Mouse (Mus musculus) spleen, adult 18-20 months (tissue): ENCODE data around the gene Gipr.
A peak's percentile ranks its signal among the peaks of the same experiment; 100 is the strongest.

Experiments used
- DNase-seq, 2 experiments: peaks; one replicate each; pipeline ENCODE4 v3.0.0; 2022; ENCODE audit warnings: mixed read lengths in 2 of 2

Gipr gene

DNA sequence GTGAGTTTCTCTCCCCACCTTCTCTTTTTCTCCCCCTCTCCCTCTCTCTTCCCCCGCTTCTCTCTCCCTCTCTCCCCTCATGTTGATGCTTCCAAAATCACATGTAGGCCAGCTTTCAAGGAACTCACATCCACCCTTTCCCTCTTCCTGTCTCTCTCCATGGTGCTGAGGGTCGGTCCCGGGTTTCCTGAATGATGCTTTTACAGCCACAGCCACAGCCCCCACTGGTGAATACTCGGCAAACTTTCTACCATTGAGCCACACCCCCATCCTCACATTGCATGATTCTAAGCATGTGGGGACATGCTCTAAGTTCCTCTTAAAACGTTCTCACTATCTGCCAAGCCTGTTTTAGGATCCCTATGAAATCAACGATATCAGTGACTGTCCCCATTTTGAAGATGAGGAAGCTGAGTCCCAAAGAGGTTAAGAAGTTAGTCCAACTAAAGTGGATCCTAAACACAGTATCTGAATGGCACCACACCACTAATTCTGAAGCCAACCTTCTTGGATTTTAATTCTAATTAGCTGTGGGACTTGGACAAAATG lies 18.4 kb downstream of the Gipr start:
- DNase-seq, result no peak

DNA sequence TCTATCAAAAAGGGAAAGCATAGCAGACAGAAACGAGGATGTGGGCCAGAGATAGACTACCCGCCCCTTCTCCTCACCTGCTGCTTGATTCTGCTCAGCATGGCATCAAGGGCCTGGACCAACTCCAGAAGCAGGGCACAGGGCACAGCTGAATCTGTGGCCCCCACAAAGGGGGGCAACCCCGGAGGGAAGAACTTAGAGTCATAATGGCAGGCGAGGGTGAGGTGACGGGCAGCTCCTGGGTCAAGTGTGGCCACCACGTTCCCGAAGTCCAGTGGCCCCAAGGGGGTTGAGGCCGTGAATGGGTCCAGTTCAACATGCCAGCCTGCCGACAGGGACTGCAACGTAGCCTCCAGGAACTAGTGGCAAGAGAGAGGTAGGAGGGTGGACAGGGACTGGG lies 19.1 kb downstream of the Gipr start:
- no peak for DNase-seq

GRCm38 (mm10) chr7:19137380-19137779 lies 28.5 kb downstream of the Gipr start:
- DNase-seq, result peak; percentile 35 to 63

DNA sequence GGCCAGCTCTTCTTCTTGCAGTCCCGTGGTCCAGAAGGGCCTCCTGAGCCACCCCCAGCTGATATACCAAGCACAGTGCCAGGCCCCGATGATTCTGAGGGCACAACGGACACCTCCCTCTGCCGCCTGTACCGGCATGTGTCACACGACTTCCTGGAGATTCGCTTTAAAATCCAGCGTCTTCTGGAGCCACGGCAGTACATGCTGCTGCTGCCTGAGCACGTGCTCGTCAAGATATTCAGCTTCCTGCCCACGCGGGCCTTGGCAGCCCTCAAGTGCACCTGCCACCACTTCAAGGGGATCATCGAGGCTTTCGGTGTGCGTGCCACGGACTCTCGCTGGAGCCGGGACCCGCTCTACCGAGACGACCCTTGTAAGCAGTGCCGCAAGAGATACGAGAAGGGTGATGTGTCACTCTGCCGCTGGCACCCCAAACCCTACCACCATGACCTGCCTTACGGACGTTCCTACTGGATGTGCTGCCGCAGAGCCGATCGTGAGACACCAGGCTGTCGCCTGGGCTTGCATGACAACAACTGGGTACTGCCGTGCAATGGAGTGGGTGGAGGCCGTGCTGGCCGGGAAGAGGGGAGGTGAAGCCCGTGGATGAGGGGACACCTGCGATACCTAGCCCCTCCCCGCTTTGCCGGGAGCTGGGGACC lies 29.1 kb downstream of the Gipr start:
- DNase-seq, result no peak

GRCm38 (mm10) chr7:19136168-19136567 lies 29.8 kb downstream of the Gipr start:
- no peak for DNase-seq

DNA sequence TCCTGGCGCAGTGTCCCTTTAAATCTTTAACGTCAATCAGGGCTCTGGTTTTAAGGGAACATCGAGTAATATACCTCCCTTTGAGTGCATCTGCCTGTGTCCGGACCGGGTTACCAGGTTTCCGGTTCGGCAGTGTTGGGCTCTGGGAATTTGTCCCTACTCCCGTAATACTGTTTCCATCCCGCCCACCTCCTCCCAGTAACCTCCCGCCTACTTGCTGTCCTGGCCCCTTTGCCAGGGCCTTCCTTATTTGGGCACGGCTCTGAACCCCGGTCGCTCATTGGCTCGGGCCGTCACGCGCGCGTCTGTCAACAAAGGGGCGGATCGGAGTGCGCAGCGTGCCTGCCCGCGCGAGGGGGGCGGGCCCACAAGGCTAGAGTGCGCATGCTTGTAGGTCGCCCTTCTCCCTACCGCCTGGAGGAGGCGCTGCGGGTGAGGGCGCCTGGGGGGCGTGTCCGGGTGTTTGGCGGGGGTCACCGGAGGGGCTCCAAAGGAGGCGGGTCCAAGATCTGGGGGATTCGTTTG lies 34.5 kb downstream of the Gipr start:
- peak; percentile 85 to 90 for DNase-seq

DNA sequence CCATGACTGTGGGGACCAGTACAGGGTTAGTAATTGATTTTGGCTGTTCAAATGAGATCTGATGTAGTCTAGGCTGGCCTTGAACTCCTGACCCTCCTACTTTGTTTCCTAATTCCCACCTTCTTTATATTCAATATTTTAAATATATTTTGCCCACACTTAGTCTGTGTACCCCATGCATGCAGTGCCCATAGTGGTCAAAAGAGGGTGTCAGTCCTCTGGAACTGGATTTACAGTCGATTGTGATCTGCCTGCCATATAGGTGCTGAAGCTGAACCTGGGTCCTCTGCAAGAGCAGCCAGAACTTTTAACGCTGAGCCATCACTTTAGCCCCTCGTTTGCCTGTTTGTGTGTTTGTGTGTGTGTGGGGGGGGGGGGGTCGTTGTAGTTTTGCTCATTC lies 35.3 kb downstream of the Gipr start:
- DNase-seq, result no peak

GRCm38 (mm10) chr7:19129396-19129795 lies 36.5 kb downstream of the Gipr start:
- no peak for DNase-seq

- DNase-seq, result no peak
Measured at GRCm38 (mm10) chr7:19127744-19128143, 38.2 kb downstream of the Gipr start.

DNA sequence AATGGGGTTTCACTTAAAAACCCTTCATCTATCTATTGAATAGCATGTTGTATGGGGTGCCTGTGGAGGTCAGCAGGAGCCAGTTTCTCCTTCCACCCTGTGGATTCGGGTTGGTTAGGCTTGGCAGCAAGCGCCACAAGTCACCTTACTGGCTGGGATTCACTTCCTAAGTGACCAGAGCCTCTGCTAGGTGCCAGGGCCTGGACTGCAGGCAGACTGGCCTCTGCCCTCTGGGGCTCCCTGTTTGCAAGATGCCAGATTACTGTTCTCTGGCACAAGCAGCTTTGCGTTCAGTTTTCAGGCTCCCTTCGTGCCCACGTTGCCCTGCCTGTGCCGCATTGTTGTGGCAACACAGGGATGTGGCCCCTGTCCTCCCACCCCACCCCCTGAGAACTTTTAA lies 41.2 kb downstream of the Gipr start:
- no peak for DNase-seq

- no peak for DNase-seq
Measured at GRCm38 (mm10) chr7:19121686-19122085, 44.2 kb downstream of the Gipr start.

DNA sequence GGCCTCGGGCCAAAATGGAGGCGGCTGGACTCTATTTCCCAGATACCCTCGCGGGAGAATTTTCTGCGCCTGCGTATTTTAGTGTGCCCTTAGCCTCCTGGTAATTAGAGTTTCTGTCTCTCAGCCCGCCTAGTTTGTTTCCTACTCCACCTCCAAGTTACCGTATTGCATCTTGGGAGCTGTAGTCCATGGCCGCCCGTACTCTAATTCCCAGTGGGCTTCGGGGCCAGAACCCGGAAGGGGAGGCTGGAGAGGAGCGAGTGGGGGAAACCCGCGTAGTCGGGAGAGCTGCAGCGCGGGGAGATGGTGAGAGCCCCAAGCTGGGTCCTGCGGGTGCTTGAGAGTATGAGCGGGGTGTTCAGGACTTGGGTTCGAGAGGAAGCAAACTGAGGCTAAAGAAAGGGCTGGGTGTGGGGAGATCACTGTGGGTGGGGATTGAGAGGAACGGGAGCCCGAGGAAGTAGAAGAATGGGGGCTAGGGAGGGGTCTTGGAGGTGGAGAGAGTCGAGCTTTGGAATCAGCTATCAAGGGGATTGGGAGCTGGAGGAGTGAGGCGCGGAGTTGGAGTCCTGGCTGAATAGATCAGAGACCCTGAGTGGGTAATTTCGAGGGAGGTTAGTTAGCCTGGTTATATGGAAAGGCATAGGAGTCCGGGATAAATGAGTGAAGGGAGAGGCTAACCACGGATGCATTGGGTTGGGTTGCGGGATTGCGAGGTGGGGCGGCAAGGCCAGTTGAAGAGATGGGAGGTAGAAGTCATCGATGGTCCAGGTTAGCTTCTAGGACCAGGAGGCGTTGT lies 46.1 kb downstream of the Gipr start, which contains the start of gene Fbxo46:
Fbxo46 (plus strand) TSS at position 229 of the 799 bp plus-strand sequence.
- DNase-seq, result peak; percentile 81 to 86

DNA sequence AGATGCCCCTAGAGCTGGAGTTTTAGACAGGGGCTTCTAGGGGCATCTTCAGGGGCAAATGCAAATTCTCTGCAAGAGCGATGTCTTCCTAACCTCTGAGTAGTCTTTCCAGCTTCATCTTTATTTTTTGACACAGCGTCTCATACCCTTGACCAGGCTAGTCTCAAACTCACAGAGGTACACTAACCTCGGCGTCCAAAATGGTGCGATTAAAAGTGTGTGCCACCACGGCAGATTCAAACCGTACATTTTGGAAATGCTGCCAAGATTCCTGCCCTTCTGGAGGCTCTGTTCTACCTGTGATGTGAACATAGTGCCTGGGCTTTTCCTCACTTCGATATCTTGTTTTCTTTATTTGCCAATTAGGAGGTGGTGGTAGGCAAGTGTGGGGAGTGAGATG lies 46.8 kb downstream of the Gipr start:
- DNase-seq, result no peak

GRCm38 (mm10) chr7:19118028-19118771 lies 47.7 kb downstream of the Gipr start, which contains the start of gene Gm4969:
TSS of gene Gm4969 (minus strand) at chr7:19118368.
- peak in 1 of 2 experiments; percentile 31 for DNase-seq

- no peak for DNase-seq
Measured at GRCm38 (mm10) chr7:19109565-19109964, 56.4 kb downstream of the Gipr start.

GRCm38 (mm10) chr7:19107436-19107835 lies 58.5 kb downstream of the Gipr start:
- DNase-seq, result no peak
